Mouse (Mus musculus) NIH3T3 (cell line): ENCODE measurements around the gene Plekhg3.

ENCODE experiments used
- DNase-seq: peaks from one replicate; pipeline ENCODE4 v3.0.0-alpha.2; 2012; ENCODE audit warnings: low read depth

Plekhg3 gene

DNA sequence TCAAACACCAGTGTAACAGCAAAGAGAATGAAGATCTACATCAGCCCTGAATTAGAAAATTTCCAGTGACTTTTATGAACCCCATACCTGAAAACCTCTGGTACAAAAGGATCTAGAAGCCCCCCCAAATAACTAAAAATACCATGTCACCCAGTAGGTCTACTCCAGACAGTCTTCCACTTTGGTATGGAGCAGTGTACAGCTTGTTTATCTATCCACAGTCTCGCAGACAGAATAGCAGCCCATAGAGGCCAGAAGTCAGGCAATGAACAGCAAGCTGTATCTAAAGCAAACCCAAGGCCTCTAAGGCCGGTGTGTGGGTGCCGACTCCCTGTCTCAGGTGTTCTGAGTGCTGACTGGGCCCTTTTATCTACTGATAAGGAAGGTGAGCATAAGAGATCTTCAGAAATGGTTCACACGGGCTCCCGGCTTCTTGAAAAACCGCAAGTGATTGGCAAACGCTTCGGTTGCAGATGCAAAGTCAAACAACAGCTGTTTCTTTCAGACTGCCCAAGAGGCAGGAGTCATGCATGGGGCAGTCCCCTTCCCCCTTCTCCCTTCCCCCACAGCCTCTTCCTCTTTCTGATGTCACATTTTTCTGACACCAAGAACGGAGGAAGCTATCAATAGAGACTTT lies 3.3 kb upstream of the Plekhg3 start:
- DNase-seq, result no peak

DNA sequence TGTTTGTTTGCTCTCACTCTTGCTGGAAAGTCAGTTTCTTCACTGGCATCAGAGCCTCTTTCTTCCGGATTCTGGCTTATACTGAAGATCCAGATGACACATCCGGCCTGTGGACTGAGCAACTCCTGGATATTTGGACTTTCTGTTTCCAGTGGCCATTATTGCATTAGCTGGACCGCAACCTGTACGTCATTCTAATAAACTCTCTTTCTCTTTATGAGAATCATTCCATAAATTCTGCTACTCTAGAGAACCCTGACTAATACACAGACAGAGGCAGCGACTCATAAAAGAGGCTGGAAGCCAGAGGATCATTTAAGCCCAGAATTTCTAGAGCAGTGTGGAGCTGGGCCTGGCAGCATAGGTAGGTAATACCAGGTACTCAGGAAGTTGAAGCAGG lies 1.9 kb upstream of the Plekhg3 start:
- DNase-seq, result peak; percentile 71

DNA sequence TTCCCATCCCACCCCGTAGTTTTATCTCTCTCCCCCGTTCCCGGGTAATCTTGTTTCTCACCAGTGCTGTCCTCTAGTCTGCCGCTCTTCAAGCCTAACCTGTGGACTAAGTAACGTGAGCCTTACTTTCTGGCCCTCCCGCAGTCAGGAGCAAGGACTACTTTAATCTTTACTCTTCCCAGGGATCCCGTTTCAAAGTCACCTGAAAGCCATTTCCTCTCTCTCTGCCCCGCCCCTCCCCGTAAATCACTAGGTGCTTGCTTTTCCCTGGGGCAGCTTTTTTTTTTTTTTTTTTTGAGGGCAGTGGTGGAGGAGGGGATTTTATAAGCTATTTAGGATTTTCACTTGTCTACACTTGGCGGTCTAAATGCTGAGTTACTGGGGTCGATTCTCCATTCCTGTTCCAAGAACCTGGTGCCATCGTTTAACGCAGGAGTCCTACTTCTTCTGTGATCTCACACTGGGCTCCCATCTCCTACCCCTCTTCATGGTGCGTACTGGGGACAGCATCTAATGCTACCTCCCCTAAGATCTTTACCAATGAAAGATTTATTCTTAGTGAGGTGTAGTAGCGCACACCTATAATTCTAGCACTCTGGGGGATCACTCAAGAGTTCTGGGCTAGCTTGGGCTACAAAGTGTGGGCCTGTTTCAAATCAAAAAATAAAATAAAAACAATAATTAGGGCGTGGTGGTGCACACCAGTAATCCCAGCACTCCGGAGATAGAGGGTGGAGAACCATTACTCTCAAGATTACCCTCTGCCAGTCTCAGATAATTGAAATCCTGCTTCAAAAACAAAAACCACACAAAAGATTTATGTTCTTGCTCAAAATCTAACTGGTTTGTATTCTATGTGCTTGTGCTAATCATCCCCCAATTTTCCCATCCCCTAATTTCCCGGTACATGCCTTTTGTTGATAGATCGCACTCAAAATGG lies 1.6 kb downstream of the Plekhg3 start:
- DNase-seq, result no peak

DNA sequence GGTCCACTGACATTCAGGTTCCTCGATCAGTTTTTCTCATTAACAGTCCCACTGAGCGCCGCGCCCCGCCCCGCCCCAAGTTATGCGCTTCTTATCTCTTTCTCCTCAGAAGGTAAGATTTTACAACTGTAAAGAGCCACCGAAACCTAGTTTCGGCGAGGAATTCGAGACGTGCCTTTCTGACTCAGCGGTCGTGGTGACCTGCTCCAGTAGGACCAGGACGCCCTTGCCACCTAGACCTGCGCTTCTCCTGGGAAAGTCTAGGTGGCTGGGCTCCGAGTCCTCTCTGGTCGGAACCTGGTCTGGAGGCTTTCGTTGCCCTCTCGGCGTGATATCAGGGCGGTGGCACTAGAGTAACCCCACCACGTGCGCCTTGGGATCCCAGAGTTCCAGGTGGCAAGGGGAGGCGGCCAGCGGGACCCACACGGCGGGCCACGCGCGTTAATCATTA lies 2.3 kb downstream of the Plekhg3 start:
- DNase-seq, result no peak

DNA sequence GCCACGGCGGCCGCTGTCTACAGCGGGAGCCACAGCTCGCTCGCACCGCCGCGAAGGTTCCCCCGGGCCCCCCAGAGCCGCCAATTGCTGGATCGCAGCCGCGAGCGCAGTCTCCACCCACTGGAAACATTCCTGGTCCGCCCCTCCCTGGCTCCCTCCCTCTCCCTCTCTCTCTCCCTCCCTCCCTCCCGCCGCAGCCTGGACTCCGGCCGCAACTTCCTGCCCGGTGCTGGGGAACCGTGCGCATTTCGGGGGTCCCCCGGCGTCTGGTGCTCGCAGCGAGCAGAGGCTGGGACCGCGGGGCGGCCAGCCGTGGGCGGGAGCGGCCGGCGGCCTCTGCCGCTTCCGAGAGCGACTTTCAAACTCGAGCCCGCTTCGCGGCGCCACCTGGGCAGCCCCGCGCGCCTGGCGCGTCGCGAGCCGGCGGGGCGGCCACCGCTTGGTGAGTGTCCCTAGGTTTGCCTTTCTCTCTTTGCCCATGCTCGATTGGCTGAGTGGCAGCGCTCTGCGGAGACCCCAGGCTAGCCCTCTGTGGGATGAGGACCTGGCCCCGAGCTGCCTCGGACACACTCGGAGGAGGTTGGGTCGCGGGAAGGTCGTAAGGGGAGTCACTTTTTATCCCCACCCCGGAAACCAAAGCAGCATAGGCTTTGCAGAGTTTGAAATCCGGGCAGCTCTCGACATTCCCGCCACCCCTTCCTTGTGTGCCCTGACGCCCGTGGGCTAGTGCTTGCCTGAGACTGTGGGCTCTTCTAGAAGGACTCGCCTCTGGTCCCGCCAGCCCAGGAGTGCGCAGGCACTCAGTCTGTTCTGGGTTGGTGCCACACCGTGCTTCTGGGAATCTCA lies 2.9 kb downstream of the Plekhg3 start:
- peak; percentile 85 for DNase-seq

DNA sequence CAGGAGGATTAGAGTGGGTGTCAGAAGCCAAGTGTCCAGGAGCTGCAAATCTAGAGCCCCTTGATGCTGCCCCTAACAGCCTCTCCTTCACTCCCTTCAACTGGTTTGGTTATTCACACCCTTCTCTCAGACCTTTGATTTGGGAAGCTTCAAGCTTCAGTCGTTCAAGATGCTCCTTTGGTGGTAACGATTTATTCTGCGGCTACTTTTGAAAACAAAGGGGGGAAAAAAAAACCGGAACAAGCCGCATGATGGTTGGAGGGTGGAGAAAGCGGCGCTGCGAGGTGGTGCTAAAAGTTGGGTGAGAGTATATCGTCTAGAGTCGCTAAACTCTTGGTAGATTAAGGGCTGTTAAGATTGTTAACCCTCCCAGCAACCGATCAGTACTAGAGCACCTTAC lies 3.5 kb downstream of the Plekhg3 start:
- DNase-seq, result peak; percentile 46

DNA sequence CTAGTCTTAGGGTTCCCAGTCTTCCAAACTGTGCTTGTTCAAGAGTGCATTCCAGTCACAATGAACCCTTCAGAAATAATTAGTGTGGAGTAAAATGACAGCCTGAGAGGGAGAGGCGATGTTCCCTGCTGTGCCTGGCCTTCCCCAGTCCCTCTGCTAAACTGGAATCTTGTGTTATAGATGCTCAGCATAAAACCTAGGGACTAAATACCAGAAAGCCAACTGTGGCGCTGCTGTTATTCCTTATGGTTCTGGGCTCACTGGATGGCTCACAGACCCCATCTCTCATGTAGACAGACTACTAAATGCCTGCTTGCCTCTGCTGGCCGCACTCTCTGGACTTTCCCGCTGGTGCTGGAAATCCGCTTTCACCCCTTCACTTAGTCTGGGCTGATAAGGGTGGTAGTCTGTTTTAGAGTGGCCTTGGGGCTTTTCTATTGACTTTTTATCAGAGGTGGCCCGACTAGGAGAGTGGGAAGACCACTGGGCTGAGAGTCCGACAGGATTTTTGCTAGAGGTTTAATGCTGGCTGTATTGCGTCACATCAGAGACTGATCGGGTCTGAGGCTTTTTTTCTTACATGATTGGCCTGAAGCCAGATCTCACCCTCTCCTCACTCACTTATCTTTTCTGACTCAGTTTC lies 4.1 kb downstream of the Plekhg3 start:
- peak; percentile 74 for DNase-seq

DNA sequence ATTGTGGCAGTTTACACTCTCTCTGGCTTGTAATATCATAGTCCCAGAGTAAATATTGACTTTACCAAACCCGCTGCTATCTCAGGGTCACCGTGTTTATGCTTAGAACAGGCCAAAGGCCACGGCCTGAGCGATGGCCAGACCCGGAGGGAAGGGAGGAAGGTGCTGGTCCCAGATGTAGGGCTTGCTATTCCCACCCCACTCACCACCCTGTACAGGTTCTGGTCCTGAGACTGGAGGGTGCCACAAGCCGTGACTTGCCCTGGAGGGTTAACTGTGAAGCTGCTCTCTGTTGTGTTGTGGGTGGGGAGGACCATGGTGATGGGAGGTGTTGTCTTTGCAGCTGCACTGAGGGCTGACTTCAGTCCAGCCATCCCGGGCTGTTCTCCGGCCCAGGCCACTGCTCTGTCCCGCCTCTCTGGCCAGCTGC lies 4.8 kb downstream of the Plekhg3 start:
- DNase-seq, result peak; percentile 42

DNA sequence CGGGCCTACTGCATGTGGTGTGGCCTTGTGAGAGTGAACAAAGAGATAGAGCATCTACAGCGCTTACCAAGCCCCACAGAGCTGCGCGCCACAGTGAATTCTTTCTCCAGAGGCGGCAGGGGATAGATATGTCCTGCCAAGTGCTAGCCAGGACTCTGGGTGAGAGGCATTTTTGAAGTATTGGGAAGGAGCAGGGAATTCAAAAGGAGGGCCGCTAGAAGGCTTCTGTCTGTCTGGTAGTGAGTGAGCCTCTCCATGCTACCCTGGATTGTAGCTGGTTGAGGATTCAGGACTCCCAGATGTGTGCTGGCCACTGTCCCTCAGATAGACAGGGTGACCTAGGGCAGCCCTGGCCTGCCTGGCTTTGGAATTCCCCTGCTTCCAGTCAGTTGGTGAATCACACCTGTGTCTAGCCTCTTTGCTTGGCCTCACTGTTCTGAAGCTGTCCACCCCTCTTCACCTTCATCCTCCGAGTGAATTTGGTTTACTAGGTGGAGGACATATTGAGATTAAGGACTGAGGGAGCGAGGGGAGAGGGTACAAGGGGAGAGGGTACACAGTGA lies 6.0 kb downstream of the Plekhg3 start:
- DNase-seq, result no peak

DNA sequence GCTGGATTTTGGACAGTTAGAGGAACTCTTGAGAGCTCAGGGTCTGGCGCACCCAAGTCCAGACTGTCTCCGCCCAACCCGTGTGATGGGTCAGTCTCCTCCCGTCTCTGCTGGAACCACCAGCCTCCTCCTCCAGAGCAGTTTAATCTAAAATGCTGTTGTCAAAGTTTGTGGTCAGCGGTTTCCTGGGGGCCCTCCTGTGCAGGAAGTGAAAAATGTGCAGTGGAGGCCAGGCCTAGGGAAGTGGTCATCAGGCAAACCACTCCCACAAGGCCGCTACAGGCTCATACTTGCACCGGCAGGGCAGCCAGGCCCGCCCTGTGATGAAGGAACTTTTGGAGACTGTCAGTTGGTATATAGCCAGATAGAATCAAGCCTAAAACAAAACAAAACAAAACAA lies 6.7 kb downstream of the Plekhg3 start:
- DNase-seq, result peak; percentile 89

DNA sequence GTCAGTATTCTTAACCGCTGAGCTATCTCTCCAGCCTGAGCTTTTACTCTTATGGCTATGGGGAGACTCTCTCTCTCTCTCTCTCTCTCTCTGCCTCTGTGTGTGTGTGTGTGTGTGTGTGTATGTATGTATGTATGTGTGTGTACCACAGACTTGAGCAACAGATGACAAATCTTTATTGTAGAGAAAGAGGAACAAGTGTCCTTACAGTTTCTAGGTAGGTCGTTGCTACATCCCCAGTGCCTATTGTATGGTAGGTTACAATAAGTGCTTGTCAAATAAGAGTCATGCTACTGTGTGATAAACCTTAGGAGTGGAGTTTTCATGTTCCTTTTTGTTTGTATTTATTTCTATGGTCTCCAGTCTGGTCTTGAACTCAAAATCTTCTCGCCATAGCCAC lies 9.5 kb downstream of the Plekhg3 start:
- no peak for DNase-seq

DNA sequence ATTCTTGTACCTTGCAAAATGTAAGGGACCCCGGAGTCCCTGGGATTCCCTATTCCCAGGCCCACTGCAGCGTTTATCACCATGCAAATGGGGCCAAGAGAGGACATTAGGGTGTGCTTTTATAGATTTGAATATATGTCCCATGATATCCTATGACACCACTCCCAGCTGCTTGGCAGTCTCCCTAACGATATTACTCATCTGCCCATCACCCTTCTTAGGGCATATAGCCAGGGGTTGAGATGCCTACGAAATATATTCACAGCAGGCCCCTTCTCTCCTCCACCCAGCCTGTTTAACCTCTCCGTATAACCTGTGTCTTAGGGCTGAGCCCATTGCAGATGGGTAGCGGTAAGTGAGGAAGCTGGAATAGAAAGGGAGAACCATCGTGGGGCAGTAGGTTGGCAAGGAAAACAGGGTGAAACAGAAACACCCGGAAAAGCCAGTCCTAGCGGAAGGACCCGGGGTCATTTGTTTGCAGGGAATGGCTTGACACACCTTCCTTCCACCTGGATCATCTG lies 10.1 kb downstream of the Plekhg3 start:
- DNase-seq, result peak; percentile 83

DNA sequence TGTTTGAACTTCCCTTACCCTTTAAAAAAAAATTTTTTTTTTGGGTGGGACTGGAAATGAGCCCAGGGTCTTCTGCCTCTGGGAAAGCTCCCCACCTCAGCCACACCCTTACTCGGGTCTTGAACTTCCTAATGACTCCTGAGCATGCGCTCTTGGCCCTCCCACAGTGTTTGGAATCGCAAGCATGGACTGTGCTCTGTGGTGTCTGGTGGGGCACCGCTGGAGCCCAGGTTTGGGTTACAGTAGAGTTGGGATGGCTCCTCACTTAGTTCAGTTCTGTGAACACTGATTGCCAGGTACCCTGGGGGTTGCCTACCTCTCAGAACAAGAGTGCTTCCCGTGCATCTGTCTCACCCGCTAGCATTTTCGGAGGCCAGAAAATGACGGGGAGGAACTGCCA lies 10.8 kb downstream of the Plekhg3 start:
- no peak for DNase-seq

DNA sequence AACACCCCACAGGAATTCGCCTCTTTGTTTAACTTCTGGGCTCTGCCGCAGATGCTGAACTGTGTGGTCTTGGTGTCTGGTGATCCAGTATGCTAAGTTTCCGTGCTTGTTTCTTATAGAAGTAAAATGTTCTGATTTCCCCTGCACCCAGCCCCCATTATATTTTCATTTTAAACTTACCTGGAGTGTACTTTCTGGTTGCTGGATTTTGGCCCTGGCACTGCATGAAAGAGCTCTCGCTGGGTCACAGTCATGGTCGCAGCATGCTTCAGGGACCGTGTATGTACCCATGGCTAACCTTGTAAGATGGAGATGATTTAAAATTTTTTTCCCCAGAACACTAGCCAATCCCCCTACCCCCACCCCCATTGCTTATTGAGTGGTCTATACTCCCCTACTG lies 11.2 kb downstream of the Plekhg3 start:
- DNase-seq, result no peak

DNA sequence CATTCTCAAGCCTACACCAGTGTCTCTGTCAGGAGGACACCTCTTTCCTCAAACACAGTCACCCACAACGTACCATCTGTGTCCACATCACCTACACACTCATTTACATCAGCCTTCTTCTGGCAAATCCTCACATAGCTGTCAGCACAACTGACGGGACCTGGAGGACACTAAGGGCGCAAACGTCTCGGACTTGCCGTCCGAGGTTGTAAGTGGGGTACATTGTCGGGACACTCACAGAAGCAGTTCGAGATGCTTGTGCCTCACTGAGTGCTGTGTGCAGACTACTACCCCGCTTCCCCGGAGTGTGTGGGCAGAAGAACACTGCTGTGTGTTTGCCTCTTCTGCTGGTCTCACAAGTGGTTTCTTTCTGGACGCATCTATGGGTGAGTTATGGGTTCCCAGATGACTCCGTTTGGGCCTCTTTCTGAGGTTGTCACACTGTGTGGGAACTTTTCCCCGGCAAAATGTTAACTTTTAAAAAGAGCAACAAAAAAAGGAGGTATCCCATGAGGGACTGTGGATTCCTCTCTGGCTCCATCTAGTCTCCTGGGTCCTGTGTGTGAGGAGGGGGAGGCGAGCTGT lies 15.2 kb downstream of the Plekhg3 start:
- no peak for DNase-seq

DNA sequence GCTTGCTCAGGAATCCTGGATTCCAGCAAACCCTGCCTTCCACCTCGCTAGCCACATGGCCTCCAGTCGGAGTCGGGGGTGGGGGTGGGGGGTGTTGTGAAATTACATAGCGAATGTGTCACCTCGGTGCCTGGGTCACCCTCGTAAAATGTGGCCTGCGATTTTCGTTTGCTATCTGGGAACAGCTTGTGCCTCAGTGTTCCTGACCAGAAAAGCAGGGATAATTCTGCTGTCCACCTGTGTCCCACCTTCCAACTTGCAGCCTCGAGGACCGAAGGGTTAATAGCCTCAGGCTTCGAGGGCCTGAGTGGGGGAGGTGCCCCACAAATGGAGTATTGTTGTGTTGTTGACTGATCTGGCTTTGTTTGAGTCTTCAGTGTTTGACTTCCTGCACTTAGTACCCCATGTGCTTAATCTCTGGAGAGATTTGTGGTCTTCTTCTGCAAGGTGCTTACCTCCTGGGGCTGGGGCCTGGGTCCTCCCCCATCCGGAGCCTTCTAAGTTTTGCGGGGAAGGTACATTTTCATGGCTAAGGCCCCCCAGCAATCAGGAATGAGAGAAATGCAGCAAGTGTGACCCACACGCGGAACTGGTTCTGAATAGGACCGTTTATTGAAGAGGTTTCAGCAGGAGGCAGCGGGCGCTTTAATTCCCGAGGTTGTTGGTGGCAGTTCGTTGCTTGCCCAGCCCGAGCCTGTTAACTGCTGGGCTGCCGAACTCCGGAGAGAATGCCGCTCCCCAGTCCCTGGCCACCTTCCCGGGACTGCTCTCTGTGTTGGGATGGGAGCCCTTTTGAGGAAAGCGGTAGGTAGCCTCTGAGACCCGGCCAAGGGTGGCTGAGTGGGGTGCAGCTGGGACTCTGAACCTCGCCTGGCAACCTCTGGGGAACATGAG lies 15.9 kb downstream of the Plekhg3 start:
- peak; percentile 51 for DNase-seq

DNA sequence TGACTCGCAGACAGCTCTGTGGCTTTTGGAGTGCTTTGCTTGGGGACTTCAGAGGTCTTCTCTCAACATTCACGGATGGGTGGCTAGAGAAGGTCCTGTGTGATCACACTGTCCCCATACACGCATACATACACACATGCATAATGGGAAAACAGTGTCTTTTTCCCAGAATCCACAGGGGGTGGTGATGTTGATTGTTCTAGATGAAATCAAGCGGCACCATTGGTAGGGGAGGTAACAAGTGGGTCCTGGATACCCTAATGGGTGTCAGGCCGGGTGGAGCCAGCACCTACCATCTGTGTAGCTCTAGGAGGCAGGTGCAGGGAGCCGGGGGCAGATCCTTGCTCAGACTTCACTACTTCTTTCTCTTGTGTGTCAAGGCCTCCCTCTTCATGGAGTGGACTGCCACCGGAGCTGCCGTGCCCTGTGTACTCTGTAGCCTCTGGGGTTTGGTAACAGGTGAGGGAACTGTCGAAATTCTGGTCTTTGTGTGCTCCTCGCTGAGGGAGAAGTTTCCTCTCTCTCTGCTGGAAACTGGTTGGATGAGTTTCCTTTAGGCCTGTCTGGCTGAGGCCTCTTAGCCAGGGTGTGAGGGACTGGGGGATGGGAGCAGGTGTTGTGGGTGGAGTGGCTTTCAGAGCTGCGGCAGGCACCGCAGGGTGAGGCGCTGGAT lies 16.9 kb downstream of the Plekhg3 start:
- DNase-seq, result no peak

DNA sequence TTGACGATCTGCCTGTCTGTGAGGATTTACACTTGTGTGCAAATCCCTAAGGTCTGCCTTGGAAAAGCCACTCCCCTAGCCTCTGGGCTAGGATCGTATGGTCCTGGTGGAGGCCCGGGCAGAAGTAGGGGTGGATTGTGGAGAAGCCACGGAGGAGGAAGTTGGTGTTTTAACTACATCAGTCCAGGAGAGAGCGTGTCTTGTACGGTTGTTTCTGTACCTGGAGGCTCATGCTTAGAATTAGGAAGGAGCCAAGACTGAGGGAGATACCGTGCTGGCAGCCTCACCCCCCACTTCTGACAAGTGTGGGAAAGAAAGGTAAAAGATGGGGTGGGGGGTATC lies 17.4 kb downstream of the Plekhg3 start:
- no peak for DNase-seq

DNA sequence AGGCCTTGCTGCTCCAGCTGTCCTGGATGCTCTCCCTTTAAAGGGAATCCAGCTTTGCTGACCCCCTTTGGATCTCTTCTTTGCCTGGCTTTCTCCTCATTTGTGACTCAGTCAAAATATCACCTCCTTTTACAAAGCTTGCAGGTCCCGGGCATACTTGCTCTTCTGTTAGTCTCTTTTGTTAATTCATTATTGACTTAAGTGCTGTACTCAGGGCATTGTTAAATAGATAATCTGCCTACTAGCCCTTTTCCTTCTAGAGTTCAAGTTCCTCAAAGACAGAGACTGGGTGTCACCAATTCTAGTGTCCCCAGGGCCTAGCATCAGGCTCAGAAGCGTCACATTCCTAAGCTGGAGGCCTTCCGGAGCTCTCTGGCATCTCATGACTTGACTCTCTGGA lies 18.5 kb downstream of the Plekhg3 start:
- DNase-seq, result no peak
